Mouse (Mus musculus): ENCODE measurements around the gene Cep85l.

Cep85l gene

DNA sequence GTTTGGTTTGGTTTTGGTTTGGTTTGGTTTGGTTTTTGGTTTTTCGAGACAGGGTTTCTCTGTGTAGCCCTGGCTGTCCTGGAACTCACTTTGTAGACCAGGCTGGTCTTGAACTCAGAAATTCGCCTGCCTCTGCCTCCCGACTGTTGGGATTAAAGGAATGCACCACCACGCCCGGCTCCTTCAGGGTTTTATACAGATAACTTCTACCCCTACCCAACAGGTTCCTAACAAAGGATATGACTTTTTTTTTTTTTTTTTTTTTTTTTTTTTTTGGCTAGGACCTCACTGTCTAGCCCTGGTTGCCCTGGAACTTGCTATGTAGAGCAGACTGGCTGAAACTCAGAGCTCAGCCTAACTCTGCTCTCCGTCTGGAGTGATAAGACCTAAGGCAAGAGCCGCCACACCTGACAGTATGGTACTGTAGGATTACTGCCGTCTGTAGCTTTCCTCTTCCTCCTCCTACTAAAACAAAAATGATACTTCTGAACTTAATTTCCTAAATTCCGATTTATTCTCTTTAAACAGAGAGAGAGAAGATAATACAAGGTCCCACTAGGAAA lies 37.5 kb downstream of the Cep85l start:
- DNase-seq (ENCODE audit: low read depth, low spot score) = no peak

- DNase-seq (ENCODE audit: low read depth, low spot score) = no peak
These were observed 38.3 kb downstream of the Cep85l start for GRCm38 (mm10) chr10:53341288-53341965.

- DNase-seq (ENCODE audit: low read depth, low spot score) = no peak
These were observed 40.7 kb downstream of the Cep85l start for GRCm38 (mm10) chr10:53339045-53339444.

DNA sequence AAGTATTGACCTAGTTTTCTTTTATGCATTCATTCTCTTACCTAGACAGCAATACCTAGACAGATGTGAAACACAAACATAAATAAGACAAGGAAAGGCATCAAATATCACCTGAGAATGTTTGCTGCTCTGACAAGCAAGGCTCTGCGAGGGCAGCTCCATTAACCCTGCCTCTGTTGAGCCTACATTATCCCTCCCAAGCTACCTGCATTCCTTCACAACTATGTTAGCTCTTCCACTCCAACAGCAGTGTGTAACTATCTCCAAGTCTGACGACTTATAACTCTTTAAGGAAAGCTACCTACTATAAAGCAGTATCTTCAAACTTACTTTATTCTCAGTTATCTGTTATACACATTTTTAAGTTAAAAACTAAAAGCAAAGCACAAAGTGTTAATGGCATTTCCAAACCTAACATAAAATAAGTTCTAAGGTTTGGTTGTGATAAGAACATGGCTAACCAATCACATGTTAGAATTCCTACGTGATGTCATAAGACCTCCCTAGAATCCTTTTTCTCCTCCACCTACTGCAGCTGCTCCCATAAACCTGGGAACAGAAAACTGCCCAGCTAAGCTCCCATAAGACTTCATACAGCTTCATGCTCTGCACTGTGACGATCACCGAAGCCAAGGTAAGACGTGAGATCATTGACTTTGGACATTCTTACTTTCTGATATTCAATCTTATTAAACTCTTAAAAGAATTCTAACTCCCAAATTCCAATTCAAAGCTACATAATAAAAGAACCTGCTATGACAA lies 42.4 kb downstream of the Cep85l start, which contains the start of gene Pln:
Pln (plus strand) TSS at position 506 of the 762 bp plus-strand sequence.
- DNase-seq (ENCODE audit: low read depth, low spot score) = no peak

GRCm38 (mm10) chr10:53335974-53336373 lies 43.8 kb downstream of the Cep85l start:
- no peak for DNase-seq (ENCODE audit: low read depth, low spot score)

DNA sequence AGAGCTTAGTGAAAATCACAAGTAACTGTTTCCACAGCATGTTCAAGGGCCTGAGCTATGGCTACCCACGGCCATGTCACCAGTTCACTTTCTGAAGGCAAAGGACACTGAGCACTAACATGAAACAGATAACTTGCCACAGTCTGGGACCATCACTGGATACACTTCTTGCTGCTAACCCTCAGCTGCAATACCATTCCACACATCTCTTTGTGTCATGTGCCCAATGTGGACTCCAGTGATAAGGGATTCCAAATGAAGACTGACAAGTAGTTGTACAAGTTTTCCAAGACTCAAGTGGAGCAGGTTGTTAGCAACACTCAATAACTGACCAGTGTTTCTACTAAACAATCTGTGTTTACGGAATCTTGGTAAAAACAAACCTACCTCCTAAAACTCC lies 44.5 kb downstream of the Cep85l start:
- no peak for DNase-seq (ENCODE audit: low read depth, low spot score)

DNA sequence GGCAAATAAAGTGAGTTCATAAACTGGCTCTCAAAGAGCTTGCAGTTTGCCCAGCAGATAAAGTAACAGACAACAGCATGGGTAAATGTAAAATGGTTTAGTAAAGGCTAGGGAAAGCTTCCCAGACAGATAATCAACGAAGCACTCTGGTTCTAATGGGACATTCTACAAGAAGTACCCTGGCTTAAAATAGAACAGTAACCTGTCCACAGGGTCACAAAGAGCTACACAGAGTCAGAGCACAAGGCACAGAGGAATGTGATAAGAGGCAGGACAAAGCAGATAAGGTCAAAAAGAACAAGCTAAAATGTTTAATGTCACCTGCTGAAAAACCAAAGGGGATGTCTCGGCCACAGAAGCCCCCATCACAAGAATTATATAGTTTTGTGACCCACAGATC lies 47.0 kb downstream of the Cep85l start:
- DNase-seq (ENCODE audit: low read depth, low spot score) = no peak

DNA sequence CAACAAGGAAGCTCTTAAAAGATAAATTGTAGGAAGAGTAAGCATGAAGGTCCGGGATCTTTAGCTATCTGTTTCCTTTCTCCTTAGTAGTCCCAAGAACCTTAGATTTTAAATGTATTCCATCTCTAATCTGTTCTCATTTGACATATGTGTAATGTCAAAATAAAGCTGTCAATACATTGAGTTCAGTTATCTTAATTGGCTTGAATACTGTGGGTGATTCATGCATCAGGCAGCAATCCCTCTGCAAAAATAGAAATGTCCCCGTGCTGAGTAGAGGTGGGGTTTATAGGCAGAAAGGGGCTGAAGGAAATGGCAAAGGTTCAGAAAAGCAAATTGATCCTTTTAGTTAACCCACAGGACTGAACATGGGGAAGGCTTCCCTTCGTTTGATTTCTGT lies 50.5 kb downstream of the Cep85l start:
- no peak for DNase-seq (ENCODE audit: low read depth, low spot score)

- DNase-seq (ENCODE audit: low read depth, low spot score) = no peak
These were observed 53.4 kb downstream of the Cep85l start for GRCm38 (mm10) chr10:53326367-53326766.

DNA sequence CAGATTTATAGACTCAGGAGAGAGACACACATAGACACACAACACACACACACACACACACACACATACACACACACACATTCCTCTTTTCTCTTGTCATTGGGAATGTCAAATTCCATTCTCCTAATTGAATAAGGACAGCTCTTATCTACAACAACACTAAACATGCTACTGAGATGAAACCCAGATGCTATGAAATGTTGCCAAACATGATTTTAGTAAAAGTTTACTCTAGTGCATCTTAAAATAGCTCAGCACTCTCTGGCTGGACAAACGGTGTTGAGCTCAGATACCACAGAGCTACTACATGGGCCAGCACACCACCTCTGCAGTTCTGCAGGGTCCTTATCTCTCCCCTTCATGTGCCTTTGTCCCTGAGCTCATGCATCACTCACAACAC lies 55.1 kb downstream of the Cep85l start:
- peak; percentile 57 for DNase-seq (ENCODE audit: low read depth, low spot score)

- no peak for DNase-seq (ENCODE audit: low read depth, low spot score)
These were observed 56.4 kb downstream of the Cep85l start for GRCm38 (mm10) chr10:53323367-53323766.

DNA sequence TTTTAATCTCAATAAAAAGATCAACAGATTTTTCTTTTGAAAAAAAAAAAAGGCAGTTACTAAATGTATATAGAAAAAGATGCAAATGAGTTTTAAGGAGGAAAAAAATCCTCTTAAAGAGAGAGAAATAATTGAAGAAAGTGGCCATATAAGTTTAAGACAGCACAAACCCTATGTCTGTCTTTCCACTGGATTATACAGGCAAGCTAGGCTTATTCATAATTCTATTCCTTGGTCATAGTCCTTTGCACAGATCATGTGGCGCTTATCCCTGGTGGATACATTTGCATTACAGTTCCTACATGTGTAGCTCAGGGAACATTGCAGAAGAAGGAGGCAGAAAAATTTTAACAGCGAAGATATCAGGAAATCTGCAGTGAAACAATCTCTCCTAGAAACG lies 73.1 kb downstream of the Cep85l start:
- no peak for DNase-seq (ENCODE audit: low read depth, low spot score)

- DNase-seq (ENCODE audit: low read depth, low spot score) = no peak
These were observed 73.9 kb downstream of the Cep85l start for GRCm38 (mm10) chr10:53305867-53306266.

- no peak for DNase-seq (ENCODE audit: low read depth, low spot score)
These were observed 94.6 kb downstream of the Cep85l start for GRCm38 (mm10) chr10:53285147-53285546.

DNA sequence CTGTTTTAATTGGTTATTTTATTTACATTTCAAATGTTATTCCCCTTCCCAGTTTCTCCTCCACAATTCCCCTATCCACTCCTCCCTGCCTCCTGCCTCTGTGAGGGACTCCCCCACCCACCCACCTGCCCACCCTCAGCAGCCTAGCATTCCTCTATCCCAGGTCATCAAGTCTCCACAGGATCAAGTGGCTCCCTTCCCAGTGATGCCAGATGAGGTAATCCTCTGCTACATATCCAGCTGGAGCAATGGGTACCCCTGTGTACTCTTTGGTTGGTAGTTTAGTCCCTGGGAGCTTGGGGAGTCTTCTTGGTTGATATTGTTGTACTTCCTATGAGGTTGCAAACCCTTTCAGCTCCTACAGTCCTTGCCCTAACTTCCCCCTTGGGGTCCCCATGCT lies 107.5 kb downstream of the Cep85l start:
- DNase-seq (ENCODE audit: low read depth, low spot score) = no peak

DNA sequence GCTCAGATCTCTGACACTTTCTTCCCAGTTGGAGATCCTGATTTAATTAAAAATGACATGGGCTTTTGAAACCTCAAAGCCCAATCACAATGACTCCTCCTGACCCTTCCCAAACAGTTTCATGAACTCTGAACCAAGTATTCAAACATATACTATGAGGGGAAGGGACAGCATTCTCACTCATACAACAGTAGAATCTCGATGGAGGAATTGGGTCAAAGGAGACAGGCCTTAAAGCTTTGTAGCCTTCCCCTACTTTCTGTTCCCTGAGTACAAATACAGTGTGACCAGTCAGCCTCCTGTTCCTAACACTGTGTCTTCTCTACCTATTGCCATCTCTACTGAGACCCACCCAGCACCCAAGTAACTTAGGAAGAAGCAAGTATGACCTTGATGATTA lies 117.7 kb downstream of the Cep85l start:
- no peak for DNase-seq (ENCODE audit: low read depth, low spot score)

DNA sequence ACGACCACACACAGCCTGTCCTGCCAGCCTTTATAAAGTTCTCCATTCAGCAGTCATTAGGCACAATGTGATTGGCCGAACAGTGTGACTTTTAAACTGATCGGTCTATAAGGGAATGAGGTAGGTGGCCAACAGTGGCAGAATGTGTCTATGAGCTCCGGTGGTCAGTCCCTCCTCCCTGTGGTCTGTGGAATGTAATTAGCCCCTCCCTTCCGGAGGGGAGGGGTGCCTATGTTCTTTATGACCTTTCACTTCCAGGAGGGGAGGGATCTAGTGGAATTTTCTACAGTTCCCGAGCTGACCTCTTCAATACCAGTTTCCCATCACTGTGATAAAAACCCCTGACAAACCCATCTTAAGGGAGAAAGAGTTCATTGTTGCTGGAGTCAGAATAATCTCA lies 144.4 kb downstream of the Cep85l start:
- no peak for DNase-seq (ENCODE audit: low read depth, low spot score)

DNA sequence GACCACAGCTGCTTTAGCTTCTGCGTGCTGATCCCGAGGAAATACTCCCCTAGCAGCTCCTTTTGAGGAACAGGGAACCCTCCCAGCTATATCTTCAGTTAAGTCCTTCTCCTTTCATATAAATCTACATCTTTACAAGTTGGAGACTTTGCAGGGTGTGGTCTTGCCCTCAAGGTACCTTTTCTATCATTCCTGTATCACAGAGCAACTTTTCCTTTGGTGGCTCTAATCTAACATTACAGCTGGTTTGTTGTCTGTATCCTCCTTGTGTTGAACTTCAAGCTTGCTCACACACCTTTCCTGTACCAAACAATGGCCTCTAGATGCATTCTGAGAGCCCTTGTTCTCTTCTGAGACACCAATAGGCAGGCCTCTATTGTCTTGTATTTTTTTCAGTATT lies 145.1 kb downstream of the Cep85l start:
- no peak for DNase-seq (ENCODE audit: low read depth, low spot score)

GRCm38 (mm10) chr10:53234086-53234613 lies 145.6 kb downstream of the Cep85l start:
- DNase-seq (ENCODE audit: low read depth, low spot score) = no peak

DNA sequence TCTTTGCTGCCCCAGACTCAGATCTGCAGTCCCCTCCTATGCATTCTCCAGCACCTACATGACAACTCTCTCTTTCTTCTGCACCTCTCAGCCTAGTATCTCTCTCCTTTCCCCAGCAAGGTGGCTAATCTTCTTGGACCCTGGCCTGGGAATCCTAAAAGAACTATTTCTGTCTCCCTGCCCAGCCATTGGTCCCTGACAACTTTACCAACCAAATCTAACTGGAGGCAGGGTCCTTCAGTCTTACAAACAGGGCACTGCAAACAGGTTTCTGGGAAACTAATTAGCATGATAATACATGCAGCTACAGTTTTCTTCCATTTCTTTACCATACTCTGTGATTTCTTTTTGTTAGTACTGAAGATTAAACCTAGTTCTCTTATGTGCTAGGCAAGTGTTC lies 148.9 kb downstream of the Cep85l start:
- DNase-seq (ENCODE audit: low read depth, low spot score) = no peak

GRCm38 (mm10) chr10:53229190-53229589 lies 150.6 kb downstream of the Cep85l start:
- no peak for DNase-seq (ENCODE audit: low read depth, low spot score)

Measured in skeletal muscle tissue, adult 2 months (tissue).